Mouse (Mus musculus) frontal cortex, postnatal 10 days (tissue): Measurements from ENCODE around the gene Olfr107.

ENCODE experiments used
- DNase-seq, 2 experiments: peaks; one replicate each; pipeline ENCODE4 v3.0.0; 2022; ENCODE audit warnings: low spot score in 2 of 2, mixed read lengths in 1 of 2

The Olfr107 gene

GRCm38 (mm10) chr17:37398926-37399325 lies at the start of gene Olfr107:
Gene Olfr107 (plus strand): TSS chr17:37399226.
- no peak for DNase-seq

GRCm38 (mm10) chr17:37359282-37359681 lies 39.7 kb upstream of the Olfr107 start, which contains the start of gene Olfr104-ps:
Gene Olfr104-ps (plus strand): TSS chr17:37359582.
- DNase-seq: no peak

- no peak for DNase-seq
Measured at GRCm38 (mm10) chr17:37378733-37379132, 20.3 kb upstream of the Olfr107 start, which contains the start of gene Olfr105-ps. Gene Olfr105-ps (plus strand): TSS chr17:37379033.

GRCm38 (mm10) chr17:37390093-37390492 lies 8.9 kb upstream of the Olfr107 start, which contains the start of gene Olfr106-ps:
Gene Olfr106-ps (plus strand): TSS chr17:37390393.
- DNase-seq: no peak

GRCm38 (mm10) chr17:37413380-37413779 lies 14.4 kb downstream of the Olfr107 start:
- no peak for DNase-seq

GRCm38 (mm10) chr17:37445180-37445579 lies 46.2 kb downstream of the Olfr107 start, which contains the start of gene Olfr108:
Gene Olfr108 (plus strand): TSS chr17:37445480.
- no peak for DNase-seq
